Mouse (Mus musculus): ENCODE data around the gene Olfm2.

DNA sequence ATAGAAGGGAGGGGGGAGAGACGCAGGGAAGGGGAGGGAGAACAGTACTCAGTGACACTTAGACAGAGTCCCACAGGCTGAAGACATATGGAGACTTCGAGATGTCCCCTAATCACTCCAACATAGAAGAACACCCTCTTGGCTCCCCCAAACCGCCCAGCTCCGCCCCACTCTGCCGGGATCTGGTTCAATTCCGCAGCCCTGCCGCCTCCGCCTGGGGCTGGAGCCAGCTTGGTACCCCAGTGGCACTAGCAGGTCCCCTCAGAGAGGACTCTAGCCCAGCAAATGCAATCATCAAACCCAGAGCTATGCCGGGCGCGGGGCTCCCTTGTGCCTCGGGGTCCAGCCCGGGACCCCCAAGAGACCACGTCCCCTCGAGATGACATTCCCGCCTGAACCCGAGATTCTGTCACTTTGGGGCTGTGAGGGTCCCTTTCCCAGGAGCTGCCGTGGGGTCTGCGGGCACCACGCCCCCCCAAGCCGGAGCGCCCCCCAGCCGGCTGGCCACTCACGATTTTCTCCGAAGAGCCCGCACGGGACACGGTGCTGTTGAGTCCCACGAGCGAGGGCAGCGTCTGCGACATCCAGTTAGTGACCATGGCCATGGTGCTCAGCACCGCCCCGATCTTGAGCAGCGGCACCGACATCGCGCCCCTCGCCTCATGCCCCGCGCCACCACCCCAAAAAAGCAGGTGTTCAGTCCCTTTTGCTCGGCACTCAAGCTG, 19.9 kb downstream of the Olfm2 start:
- TF ChIP-seq CTCF (IDR thresholded peaks at IDR 0.05; ENCODE audit: low read depth) (no peak), EP300 (optimal IDR thresholded peaks at IDR 0.05) (no peak)

Data from stomach, postnatal 0 days (tissue).